Mouse (Mus musculus) limb, embryonic 12.5 days (tissue): Measurements from ENCODE around the gene Snrnp27. TPM values are rescaled to one million over a fixed set of nuclear protein-coding genes. Genes with fewer than 3 reads are reported as not detected.

Source experiments
- ATAC-seq: fragments of 200-750 bp; cut with Nextera tagmentation; 2 replicates; pipeline ENCODE4 v1.8.0; 2017; ENCODE audit warnings: low read depth, moderate TSS enrichment; ENCODE audit not compliant: insufficient number of reproducible peaks, insufficient read depth, low FRiP score, low TSS enrichment
- H3K27ac ChIP-seq: fragments of 300-500 bp; sonication (generic); 2 replicates; pipeline ENCODE4 v1.5.1; 2016; ENCODE audit warnings: mild to moderate bottlenecking, moderate library complexity
- H3K27me3 ChIP-seq: fragments of 300-500 bp; sonication (generic); 2 replicates; pipeline ENCODE4 v1.6.1; 2016; ENCODE audit warnings: mild to moderate bottlenecking, moderate library complexity
- H3K36me3 ChIP-seq: fragments of 300-500 bp; sonication (generic); 2 replicates; pipeline ENCODE4 v1.6.1; 2016; ENCODE audit warnings: mild to moderate bottlenecking, moderate library complexity
- H3K4me1 ChIP-seq: fragments of 300-500 bp; sonication (generic); replicated peaks from 2 replicates; pipeline ENCODE4 v1.6.1; 2016
- H3K4me2 ChIP-seq: fragments of 300-500 bp; sonication (generic); 2 replicates; pipeline ENCODE4 v1.6.1; 2016; ENCODE audit warnings: mild to moderate bottlenecking, moderate library complexity
- H3K4me3 ChIP-seq: fragments of 300-500 bp; sonication (generic); replicated peaks from 2 replicates; pipeline ENCODE4 v1.5.1; 2016; ENCODE audit warnings: mild to moderate bottlenecking
- H3K9ac ChIP-seq: fragments of 300-500 bp; sonication (generic); replicated peaks from 2 replicates; pipeline ENCODE4 v1.6.1; 2016; ENCODE audit warnings: mild to moderate bottlenecking, moderate library complexity
- H3K9me3 ChIP-seq: fragments of 300-500 bp; sonication (generic); 2 replicates; pipeline ENCODE4 v1.6.1; 2016; ENCODE audit warnings: mild to moderate bottlenecking, moderate library complexity
- WGBS: fragments of 180-500 bp; shearing (Covaris S2); methylation state at CpG from one replicate; pipeline ENCODE4 v1.1.7; 2016; 5-methylcytosine and 5-hydroxymethylcytosine counted together
- polyA plus RNA-seq: library from polyadenylated mRNA; unstranded; fragments of >200 nt; fragmentation: Nextera tagmentation; extraction: Ambion mirVana; gene quantifications from 2 replicates; pipeline ENCODE4 v1.2.1, GENCODE M21; 2016

The Snrnp27 gene
- polyA plus RNA-seq, 1 experiment from 2014 or later = 147 TPM

- 75% methylated on average over 9 of the region's 9 CpGs for WGBS
- no peaks in the 10 kb centered on the region for H3K9me3 ChIP-seq
- no peak overlapping the region for H3K4me2 ChIP-seq
- no peak overlapping the region for H3K9ac ChIP-seq
- no peak for ATAC-seq
- no peaks in the 10 kb centered on the region for H3K27me3 ChIP-seq
- H3K4me3 ChIP-seq = no peak overlapping the region
- H3K27ac ChIP-seq = no peak overlapping the region
- H3K4me1 ChIP-seq = peaks cover under 1% of the 10 kb centered on the region; the same call in 1 of the 2 replicates
- peaks cover 64% of the 10 kb centered on the region for H3K36me3 ChIP-seq
Observed at GRCm38 (mm10) chr6:86660161-86660877, 24.0 kb downstream of the Snrnp27 start.

GRCm38 (mm10) chr6:86658501-86658900 lies 25.8 kb downstream of the Snrnp27 start:
- Histone ChIP-seq H3K4me2 (no peak overlapping the region), H3K4me1 (no peaks in the 10 kb centered on the region), H3K27me3 (no peaks in the 10 kb centered on the region), H3K27ac (no peak overlapping the region), H3K36me3 (peaks cover 56% of the 10 kb centered on the region), H3K9ac (no peak overlapping the region), H3K9me3 (no peaks in the 10 kb centered on the region), H3K4me3 (no peak overlapping the region)
- no peak for ATAC-seq
- 93% methylated on average over 3 of the region's 3 CpGs for WGBS

- H3K9ac ChIP-seq = no peak overlapping the region
- no peak overlapping the region for H3K4me2 ChIP-seq
- H3K4me1 ChIP-seq = no peaks in the 10 kb centered on the region
- no peaks in the 10 kb centered on the region for H3K9me3 ChIP-seq
- no peak for ATAC-seq
- no peak overlapping the region for H3K27ac ChIP-seq
- peaks cover 61% of the 10 kb centered on the region for H3K36me3 ChIP-seq
- 79% methylated on average over 9 of the region's 9 CpGs for WGBS
- H3K27me3 ChIP-seq = no peaks in the 10 kb centered on the region
- H3K4me3 ChIP-seq = no peak overlapping the region
Observed at GRCm38 (mm10) chr6:86654270-86654916, 29.9 kb downstream of the Snrnp27 start.

- H3K4me1 ChIP-seq = no peaks in the 10 kb centered on the region
- WGBS = 86% methylated on average over 6 of the region's 6 CpGs
- no peak for ATAC-seq
- H3K36me3 ChIP-seq = peaks cover 64% of the 10 kb centered on the region
- H3K4me2 ChIP-seq = no peak overlapping the region
- H3K9ac ChIP-seq = no peak overlapping the region
- H3K9me3 ChIP-seq = no peaks in the 10 kb centered on the region
- no peak overlapping the region for H3K27ac ChIP-seq
- no peak overlapping the region for H3K4me3 ChIP-seq
- no peaks in the 10 kb centered on the region for H3K27me3 ChIP-seq
Observed at GRCm38 (mm10) chr6:86653026-86653425, 31.3 kb downstream of the Snrnp27 start.

GRCm38 (mm10) chr6:86646143-86646542 lies 38.2 kb downstream of the Snrnp27 start:
- H3K4me2 ChIP-seq = no peak overlapping the region
- ATAC-seq = no peak
- no peak overlapping the region for H3K27ac ChIP-seq
- no peaks in the 10 kb centered on the region for H3K27me3 ChIP-seq
- no peak overlapping the region for H3K9ac ChIP-seq
- no peaks in the 10 kb centered on the region for H3K4me1 ChIP-seq
- WGBS = 81% methylated on average over 7 of the region's 7 CpGs
- H3K36me3 ChIP-seq = peaks cover 33% of the 10 kb centered on the region
- no peaks in the 10 kb centered on the region for H3K9me3 ChIP-seq
- H3K4me3 ChIP-seq = no peak overlapping the region

GRCm38 (mm10) chr6:86645551-86645950 lies 38.8 kb downstream of the Snrnp27 start:
- Histone ChIP-seq H3K4me3 (no peak overlapping the region), H3K27me3 (no peaks in the 10 kb centered on the region), H3K36me3 (peaks cover 27% of the 10 kb centered on the region), H3K9ac (no peak overlapping the region), H3K4me1 (no peaks in the 10 kb centered on the region), H3K27ac (no peak overlapping the region), H3K4me2 (no peak overlapping the region), H3K9me3 (no peaks in the 10 kb centered on the region)
- no peak for ATAC-seq
- WGBS = 77% methylated on average over 4 of the region's 4 CpGs

- H3K27me3 ChIP-seq = no peaks in the 10 kb centered on the region
- no peak overlapping the region for H3K4me2 ChIP-seq
- H3K9ac ChIP-seq = no peak overlapping the region
- H3K27ac ChIP-seq = no peak overlapping the region
- no peak for ATAC-seq
- no peaks in the 10 kb centered on the region for H3K9me3 ChIP-seq
- H3K4me1 ChIP-seq = no peaks in the 10 kb centered on the region
- 78% methylated on average over 3 of the region's 3 CpGs for WGBS
- peaks cover 20% of the 10 kb centered on the region for H3K36me3 ChIP-seq
- H3K4me3 ChIP-seq = no peak overlapping the region
Observed at GRCm38 (mm10) chr6:86644775-86645400, 39.4 kb downstream of the Snrnp27 start.

- no peaks in the 10 kb centered on the region for H3K27me3 ChIP-seq
- ATAC-seq = no peak
- no peaks in the 10 kb centered on the region for H3K36me3 ChIP-seq
- WGBS = 82% methylated on average over 8 of the region's 8 CpGs
- no peak overlapping the region for H3K9ac ChIP-seq
- H3K4me2 ChIP-seq = no peak overlapping the region
- H3K4me1 ChIP-seq = peaks cover 8% of the 10 kb centered on the region
- H3K27ac ChIP-seq = no peak overlapping the region
- H3K4me3 ChIP-seq = no peak overlapping the region
- no peaks in the 10 kb centered on the region for H3K9me3 ChIP-seq
Observed at GRCm38 (mm10) chr6:86641716-86642115, 42.6 kb downstream of the Snrnp27 start.

- 86% methylated on average over 8 of the region's 8 CpGs for WGBS
- no peaks in the 10 kb centered on the region for H3K9me3 ChIP-seq
- H3K27me3 ChIP-seq = no peaks in the 10 kb centered on the region
- no peak for ATAC-seq
- no peak overlapping the region for H3K27ac ChIP-seq
- no peak overlapping the region for H3K4me2 ChIP-seq
- no peak overlapping the region for H3K4me3 ChIP-seq
- H3K9ac ChIP-seq = no peak overlapping the region
- H3K4me1 ChIP-seq = peaks cover 8% of the 10 kb centered on the region
- no peaks in the 10 kb centered on the region for H3K36me3 ChIP-seq
Observed at GRCm38 (mm10) chr6:86640776-86641175, 43.5 kb downstream of the Snrnp27 start.

GRCm38 (mm10) chr6:86640161-86640560 lies 44.2 kb downstream of the Snrnp27 start:
- Histone ChIP-seq H3K9ac (no peak overlapping the region), H3K27me3 (no peaks in the 10 kb centered on the region), H3K4me3 (no peak overlapping the region), H3K9me3 (no peaks in the 10 kb centered on the region), H3K4me2 (no peak overlapping the region), H3K4me1 (peaks cover 8% of the 10 kb centered on the region), H3K27ac (no peak overlapping the region), H3K36me3 (no peaks in the 10 kb centered on the region)
- no peak for ATAC-seq
- 82% methylated on average over 3 of the region's 3 CpGs for WGBS
